Mouse (Mus musculus): ENCODE measurements around the gene Zfp628. TPM values are rescaled to one million over a fixed set of nuclear protein-coding genes. Genes with fewer than 3 reads are reported as not detected.

Zfp628 gene
- polyA plus RNA-seq, 1 experiment from 2014 or later = 2.1 TPM

DNA sequence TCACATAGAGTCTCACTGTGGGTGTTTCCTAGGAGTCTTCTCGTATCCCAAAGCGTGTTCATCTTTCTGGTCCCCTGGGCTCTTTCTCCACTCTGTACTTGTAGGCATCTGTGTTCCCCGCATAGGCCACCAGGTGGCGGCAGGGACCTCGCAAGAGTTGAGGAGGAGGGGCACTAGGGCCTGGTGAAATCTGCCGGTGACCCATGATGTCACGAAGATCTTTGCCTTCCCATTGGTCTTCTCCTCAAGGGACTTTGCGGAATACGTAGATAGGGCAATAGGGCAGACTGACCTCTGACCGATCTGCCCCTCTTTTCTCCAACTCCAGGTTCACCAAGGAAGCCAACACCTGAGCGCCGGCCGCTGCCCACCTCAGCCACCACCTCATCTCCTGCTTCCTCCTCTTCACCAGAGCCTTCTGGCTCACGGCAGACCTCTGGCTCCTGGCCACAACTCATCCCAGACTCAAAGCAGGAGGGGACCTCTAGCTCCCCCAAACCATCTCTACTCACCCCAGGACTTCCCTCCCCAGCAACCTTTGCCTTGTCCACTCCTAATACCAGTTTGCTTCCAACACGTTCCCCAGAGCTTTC, 28.3 kb downstream of the Zfp628 start:
- H3K9ac ChIP-seq = 0 out of 2 replicates have a peak overlapping the region, but pooled peaks have one; percentile 33
- peak overlapping the region; percentile 62 for H3K4me2 ChIP-seq

GRCm38 (mm10) chr7:4947855-4948254, 32.8 kb downstream of the Zfp628 start:
- WGBS = 23% methylated on average over 2 of the region's 2 CpGs

More for the DNA sequence above, 28.3 kb downstream of the Zfp628 start:
- H3K27ac ChIP-seq = no peak overlapping the region
- ATAC-seq (replicated peaks; ENCODE audit: insufficient number of reproducible peaks, insufficient read depth, low FRiP score, low read depth) = peak; percentile 73; the same call in 1 of the 2 replicates
- peaks cover 6% of the 10 kb centered on the region for H3K4me1 ChIP-seq (replicated peaks)
- no peaks in the 10 kb centered on the region for H3K36me3 ChIP-seq
- H3K9me3 ChIP-seq (replicated peaks) = no peaks in the 10 kb centered on the region
- H3K27me3 ChIP-seq = no peaks in the 10 kb centered on the region
- H3K4me3 ChIP-seq = peak overlapping the region; percentile 38
- 15% methylated on average over 15 of the region's 15 CpGs for WGBS

GRCm38 (mm10) chr7:4948386-4948785, 33.4 kb downstream of the Zfp628 start:
- WGBS = 42% methylated on average over 6 of the region's 6 CpGs
- no peak overlapping the region for H3K4me2 ChIP-seq
- no peaks in the 10 kb centered on the region for H3K36me3 ChIP-seq
- no peak overlapping the region for H3K27ac ChIP-seq
- no peak for ATAC-seq (replicated peaks; ENCODE audit: insufficient number of reproducible peaks, insufficient read depth, low FRiP score, low read depth)
- no peak overlapping the region for H3K9ac ChIP-seq
- H3K4me1 ChIP-seq (replicated peaks) = peaks cover 17% of the 10 kb centered on the region
- no peaks in the 10 kb centered on the region for H3K27me3 ChIP-seq
- H3K9me3 ChIP-seq (replicated peaks) = no peaks in the 10 kb centered on the region
- H3K4me3 ChIP-seq = no peak overlapping the region

More at GRCm38 (mm10) chr7:4947855-4948254, 32.8 kb downstream of the Zfp628 start:
- peaks cover 16% of the 10 kb centered on the region for H3K4me1 ChIP-seq (replicated peaks)
- no peak overlapping the region for H3K27ac ChIP-seq
- H3K27me3 ChIP-seq = no peaks in the 10 kb centered on the region
- no peak overlapping the region for H3K4me2 ChIP-seq
- H3K9ac ChIP-seq = no peak overlapping the region
- H3K9me3 ChIP-seq (replicated peaks) = no peaks in the 10 kb centered on the region
- H3K36me3 ChIP-seq = no peaks in the 10 kb centered on the region
- no peak for ATAC-seq (replicated peaks; ENCODE audit: insufficient number of reproducible peaks, insufficient read depth, low FRiP score, low read depth)
- no peak overlapping the region for H3K4me3 ChIP-seq

GRCm38 (mm10) chr7:4950561-4951342, 35.7 kb downstream of the Zfp628 start:
- 79% methylated on average over 19 of the region's 19 CpGs for WGBS
- Histone ChIP-seq H3K9me3 (replicated peaks) (no peaks in the 10 kb centered on the region), H3K4me1 (replicated peaks) (peaks cover 23% of the 10 kb centered on the region), H3K4me3 (no peak overlapping the region), H3K9ac (no peak overlapping the region), H3K4me2 (no peak overlapping the region), H3K27ac (no peak overlapping the region), H3K36me3 (no peaks in the 10 kb centered on the region), H3K27me3 (no peaks in the 10 kb centered on the region)
- no peak for ATAC-seq (replicated peaks; ENCODE audit: insufficient number of reproducible peaks, insufficient read depth, low FRiP score, low read depth)

DNA sequence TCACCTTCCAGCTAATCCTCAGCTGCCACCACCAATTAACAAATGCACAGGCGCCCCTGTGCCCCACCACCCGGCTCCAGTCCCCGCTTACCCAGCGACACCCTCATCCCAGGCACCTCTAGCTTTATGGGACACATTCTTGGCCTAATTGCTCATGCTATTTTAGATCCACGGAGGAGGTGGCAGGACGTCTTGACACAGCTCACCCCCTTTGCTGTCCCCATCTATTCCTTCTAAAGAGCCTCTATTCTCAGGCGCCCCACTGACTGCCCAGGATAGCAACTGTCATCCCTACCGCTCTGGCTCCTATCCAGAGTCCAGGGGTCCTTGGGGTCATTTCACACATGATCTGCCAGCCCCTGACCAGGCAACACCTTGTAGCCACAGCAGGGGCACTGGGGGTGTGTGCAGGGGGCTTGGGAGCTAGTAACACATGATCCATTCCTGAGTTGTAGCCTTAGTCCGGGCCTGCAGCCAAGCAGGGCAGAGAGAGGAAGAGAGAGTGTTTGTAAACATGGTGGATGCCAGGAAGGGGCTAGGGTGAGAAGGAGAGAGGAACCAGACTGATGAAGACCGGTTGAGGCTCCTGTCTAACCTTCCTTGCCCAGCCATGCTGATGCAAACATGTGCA, 38.9 kb downstream of the Zfp628 start:
- Histone ChIP-seq H3K4me2 (peak overlapping the region; percentile 9; the same call in 1 of the 2 replicates), H3K9ac (no peak overlapping the region)

DNA sequence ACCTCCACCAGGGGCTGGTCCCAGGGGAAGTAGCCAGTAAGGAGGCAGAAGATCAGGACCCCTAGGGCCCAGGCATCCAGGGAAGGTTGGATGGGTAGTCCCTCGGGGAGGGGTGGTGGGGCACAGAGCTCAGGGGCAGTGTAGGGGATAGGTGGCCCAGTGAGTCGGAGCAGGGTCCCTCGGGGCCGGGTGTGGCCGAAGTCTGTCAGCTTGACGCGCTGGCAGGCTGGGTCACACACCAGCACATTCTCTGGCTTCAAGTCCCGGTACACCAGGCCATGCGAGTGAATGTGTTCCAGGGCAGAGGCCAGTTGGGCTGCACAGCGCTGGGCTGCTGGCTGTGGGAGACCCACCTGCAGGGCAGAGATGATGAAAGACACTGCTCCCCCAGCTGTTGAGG, 42.3 kb downstream of the Zfp628 start:
- Histone ChIP-seq H3K27me3 (no peaks in the 10 kb centered on the region), H3K27ac (no peak overlapping the region), H3K4me2 (no peak overlapping the region), H3K9me3 (replicated peaks) (no peaks in the 10 kb centered on the region), H3K9ac (no peak overlapping the region), H3K4me1 (replicated peaks) (peaks cover 16% of the 10 kb centered on the region), H3K4me3 (no peak overlapping the region), H3K36me3 (no peaks in the 10 kb centered on the region)
- ATAC-seq (replicated peaks; ENCODE audit: insufficient number of reproducible peaks, insufficient read depth, low FRiP score, low read depth) = no peak
- WGBS = 68% methylated on average over 10 of the region's 10 CpGs

More for the DNA sequence above, 38.9 kb downstream of the Zfp628 start:
- Histone ChIP-seq H3K4me3 (no peak overlapping the region), H3K27ac (peak overlapping the region; percentile 77), H3K27me3 (no peaks in the 10 kb centered on the region), H3K4me1 (replicated peaks) (peaks cover 23% of the 10 kb centered on the region), H3K36me3 (no peaks in the 10 kb centered on the region), H3K9me3 (replicated peaks) (no peaks in the 10 kb centered on the region)
- ATAC-seq (replicated peaks; ENCODE audit: insufficient number of reproducible peaks, insufficient read depth, low FRiP score, low read depth) = peak; percentile 68
- WGBS = 14% methylated on average over 10 of the region's 10 CpGs

DNA sequence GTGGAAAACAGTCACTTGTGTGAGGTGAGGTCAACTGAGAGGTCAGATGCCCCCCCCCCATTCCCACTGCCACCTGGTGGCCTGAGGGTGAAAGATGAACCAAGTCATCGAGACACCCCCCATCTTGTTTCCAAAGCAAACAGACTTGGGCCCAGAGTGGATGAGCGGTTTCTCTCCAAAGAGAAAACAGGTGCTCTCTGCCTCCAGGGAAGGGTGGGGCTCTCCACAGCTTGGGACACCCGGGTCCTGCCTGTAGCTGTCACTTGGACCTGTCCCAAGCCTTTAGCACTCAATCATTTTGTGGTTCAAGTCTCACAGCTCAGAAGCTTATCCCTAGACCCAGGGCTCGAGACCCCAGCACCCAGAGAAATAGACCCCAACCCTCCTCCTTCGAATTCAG, 48.5 kb downstream of the Zfp628 start:
- no peak overlapping the region for H3K9ac ChIP-seq
- peaks cover 7% of the 10 kb centered on the region; the same call in 1 of the 2 replicates for H3K27me3 ChIP-seq
- 67% methylated on average over 5 of the region's 5 CpGs for WGBS
- no peak overlapping the region for H3K27ac ChIP-seq
- no peak overlapping the region for H3K4me3 ChIP-seq
- H3K4me1 ChIP-seq (replicated peaks) = 0 out of 2 replicates have a peak, but pooled peaks cover 3% of the 10 kb centered on the region
- no peaks in the 10 kb centered on the region for H3K9me3 ChIP-seq (replicated peaks)
- H3K36me3 ChIP-seq = no peaks in the 10 kb centered on the region
- no peak for ATAC-seq (replicated peaks; ENCODE audit: insufficient number of reproducible peaks, insufficient read depth, low FRiP score, low read depth)
- H3K4me2 ChIP-seq = no peak overlapping the region

DNA sequence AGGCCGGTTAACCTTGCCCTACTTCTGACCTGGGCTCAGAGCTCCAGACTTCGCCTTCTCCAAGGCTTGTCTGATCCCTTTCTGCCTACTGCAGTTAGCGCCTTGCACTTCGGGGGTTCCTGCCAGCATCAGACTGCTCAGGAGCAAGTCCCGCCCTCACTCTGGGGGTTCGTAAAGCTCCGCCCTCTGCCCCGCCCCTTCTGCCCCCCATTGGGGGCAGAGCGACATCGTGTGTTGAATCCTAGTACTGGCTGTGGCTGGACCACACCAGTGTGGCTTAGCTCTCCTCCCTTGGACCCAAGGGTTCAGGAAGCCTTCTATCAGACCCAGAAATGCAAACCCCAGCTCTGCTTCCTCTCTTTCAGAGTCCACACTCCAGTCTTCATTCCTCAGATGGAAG, 49.3 kb downstream of the Zfp628 start, which contains the start of gene Sbk2:
Gene Sbk2 (minus strand): TSS at position 135 of the 400 bp plus-strand sequence.
- Histone ChIP-seq H3K9me3 (replicated peaks) (no peaks in the 10 kb centered on the region), H3K36me3 (no peaks in the 10 kb centered on the region), H3K4me3 (0 out of 2 replicates have a peak within 1 kb of the TSS, but pooled peaks have one; percentile 2), H3K27ac (no peak within 1 kb of the TSS), H3K9ac (no peak within 1 kb of the TSS), H3K27me3 (peaks cover 7% of the 10 kb centered on the region; the same call in 1 of the 2 replicates), H3K4me1 (replicated peaks) (0 out of 2 replicates have a peak, but pooled peaks cover 3% of the 10 kb centered on the region), H3K4me2 (peak within 1 kb of the TSS; percentile 43)
- WGBS = 3% methylated on average over 10 of the region's 10 CpGs
- ATAC-seq (replicated peaks; ENCODE audit: insufficient number of reproducible peaks, insufficient read depth, low FRiP score, low read depth) = peak; percentile 85

DNA sequence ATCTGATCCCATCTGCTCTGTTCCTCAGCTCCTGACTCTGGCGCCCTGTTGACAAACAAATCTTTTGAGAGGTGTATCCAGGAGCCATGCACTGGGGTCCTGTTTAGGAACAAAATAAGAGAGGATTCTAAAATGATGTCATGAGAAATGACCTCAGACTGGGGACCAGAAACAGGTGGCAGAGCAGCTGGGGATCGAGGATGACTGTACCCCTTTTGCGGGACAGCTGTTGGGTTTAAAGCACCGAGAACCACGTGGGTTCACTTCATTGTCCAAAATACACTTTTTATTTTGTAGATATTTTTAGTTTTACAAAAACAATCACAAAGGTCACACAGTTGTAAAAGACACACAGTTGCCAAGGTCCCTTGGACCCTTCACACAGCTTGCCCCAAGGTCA, 50.0 kb downstream of the Zfp628 start:
- H3K4me3 ChIP-seq = no peak overlapping the region
- no peak overlapping the region for H3K4me2 ChIP-seq
- H3K4me1 ChIP-seq (replicated peaks) = 0 out of 2 replicates have a peak, but pooled peaks cover 3% of the 10 kb centered on the region
- 79% methylated on average over 5 of the region's 5 CpGs for WGBS
- no peak overlapping the region for H3K27ac ChIP-seq
- no peak overlapping the region for H3K9ac ChIP-seq
- ATAC-seq (replicated peaks; ENCODE audit: insufficient number of reproducible peaks, insufficient read depth, low FRiP score, low read depth) = no peak
- H3K27me3 ChIP-seq = peaks cover 7% of the 10 kb centered on the region; the same call in 1 of the 2 replicates
- no peaks in the 10 kb centered on the region for H3K36me3 ChIP-seq
- H3K9me3 ChIP-seq (replicated peaks) = no peaks in the 10 kb centered on the region

- H3K27ac ChIP-seq = peak within 1 kb of the TSS; percentile 59
- peaks cover 14% of the 10 kb centered on the region for H3K4me1 ChIP-seq (replicated peaks)
- 43% methylated on average over 6 of the region's 6 CpGs for WGBS
- H3K4me2 ChIP-seq = 0 out of 2 replicates have a peak within 1 kb of the TSS, but pooled peaks have one; percentile 4
- H3K9ac ChIP-seq = no peak within 1 kb of the TSS
- H3K27me3 ChIP-seq = peaks cover 7% of the 10 kb centered on the region; the same call in 1 of the 2 replicates
- no peaks in the 10 kb centered on the region for H3K36me3 ChIP-seq
- ATAC-seq (replicated peaks; ENCODE audit: insufficient number of reproducible peaks, insufficient read depth, low FRiP score, low read depth) = no peak
- no peak within 1 kb of the TSS for H3K4me3 ChIP-seq
- no peaks in the 10 kb centered on the region for H3K9me3 ChIP-seq (replicated peaks)
These were observed 56.1 kb downstream of the Zfp628 start, which contains the start of gene Sbk3 for GRCm38 (mm10) chr7:4971068-4971467. Gene Sbk3 (minus strand): TSS chr7:4971168.
